Mouse (Mus musculus): ENCODE results near the gene Pmf1. TPM values are rescaled to one million over a fixed set of nuclear protein-coding genes. Genes with fewer than 3 reads are reported as not detected.
A peak's percentile ranks its signal among the peaks of the same experiment; 100 is the strongest.

Gene Pmf1
- polyA plus RNA-seq, 1 experiment = 13.8 TPM

DNA sequence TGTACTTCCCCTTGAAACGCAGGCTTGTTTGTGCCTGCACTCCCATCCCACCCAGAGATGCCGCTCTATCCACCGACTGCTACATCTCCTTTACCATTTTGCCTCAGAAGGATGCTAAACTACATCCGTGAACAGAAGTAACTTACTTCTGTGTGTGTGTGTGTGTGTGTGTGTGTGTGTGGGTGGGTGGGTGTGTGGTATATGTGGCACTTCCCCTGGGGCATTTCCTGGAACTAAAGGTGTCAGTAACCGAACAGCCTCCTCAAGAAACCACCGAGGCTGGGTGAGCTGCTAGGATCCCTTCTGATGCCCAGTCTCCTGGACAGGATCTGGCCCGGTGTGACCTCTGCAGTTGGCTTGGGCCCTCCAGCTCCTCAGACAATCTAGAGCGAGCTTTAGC lies 43.9 kb upstream of the Pmf1 start:
- WGBS = 87% methylated on average over 8 of the region's 8 CpGs
- H3K27ac ChIP-seq (ENCODE audit: insufficient read depth, low read length) = no peak overlapping the region
- DNase-seq = no peak
- peaks cover 29% of the 10 kb centered on the region for H3K4me1 ChIP-seq (ENCODE audit: control insufficient read depth, insufficient read depth, low read length)
- no peak for TF ChIP-seq POLR2A (IDR thresholded peaks at IDR 0.05; ENCODE audit: borderline replicate concordance, insufficient read depth, low read length)
- no peak for TF ChIP-seq CTCF (IDR thresholded peaks at IDR 0.05; ENCODE audit: borderline replicate concordance, insufficient read depth, low read depth, low read length)
- no peaks in the 10 kb centered on the region for H3K27me3 ChIP-seq (ENCODE audit: control insufficient read depth, insufficient read depth, low read length)
- no peak overlapping the region for H3K4me3 ChIP-seq (replicated peaks; ENCODE audit: insufficient read depth, low read depth, low read length)

DNA sequence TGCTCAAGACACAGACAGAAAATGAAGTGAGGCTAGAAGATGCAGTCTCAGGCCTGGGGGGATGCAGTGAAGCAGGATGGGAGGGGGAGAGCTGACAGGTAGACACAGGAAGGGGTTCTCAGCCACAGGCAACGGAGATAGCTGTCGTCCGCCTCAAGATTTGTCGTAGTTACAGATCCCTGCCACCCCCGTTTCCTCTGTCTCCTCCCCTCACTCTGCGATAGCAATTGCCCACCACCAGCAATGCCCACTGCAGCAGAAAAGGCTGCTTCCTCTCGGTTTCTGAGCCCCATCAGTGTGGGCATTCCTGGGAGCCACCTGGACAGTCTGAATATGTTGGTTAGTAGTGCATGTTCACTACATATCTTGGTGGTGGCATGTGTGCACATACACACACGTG lies 43.2 kb upstream of the Pmf1 start:
- no peak for DNase-seq
- Histone ChIP-seq H3K27me3 (ENCODE audit: control insufficient read depth, insufficient read depth, low read length) (no peaks in the 10 kb centered on the region), H3K4me3 (replicated peaks; ENCODE audit: insufficient read depth, low read depth, low read length) (no peak overlapping the region), H3K27ac (ENCODE audit: insufficient read depth, low read length) (no peak overlapping the region), H3K4me1 (ENCODE audit: control insufficient read depth, insufficient read depth, low read length) (peaks cover 30% of the 10 kb centered on the region)
- TF ChIP-seq POLR2A (IDR thresholded peaks at IDR 0.05; ENCODE audit: borderline replicate concordance, insufficient read depth, low read length) (no peak), CTCF (IDR thresholded peaks at IDR 0.05; ENCODE audit: borderline replicate concordance, insufficient read depth, low read depth, low read length) (no peak)
- 83% methylated on average over 8 of the region's 8 CpGs for WGBS

DNA sequence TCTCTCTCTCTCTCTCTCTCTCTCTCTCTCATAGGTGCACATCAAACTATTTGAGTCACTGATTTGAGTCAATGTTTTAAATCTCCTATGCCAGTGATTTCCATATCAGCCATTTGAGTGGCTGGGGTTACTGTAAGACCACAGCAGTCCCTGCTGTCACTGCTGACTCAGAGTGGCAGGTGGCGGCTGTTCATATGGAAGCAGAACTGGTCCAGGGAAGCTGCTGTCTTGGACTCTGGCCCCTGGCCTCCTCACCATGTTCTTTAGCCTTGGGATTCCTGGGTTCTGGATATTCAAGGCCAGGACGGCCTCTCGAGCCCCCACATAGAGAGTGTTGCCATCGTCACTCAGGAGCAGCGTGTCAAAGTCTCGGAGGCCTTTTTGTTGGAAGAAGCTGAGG lies 42.6 kb upstream of the Pmf1 start:
- TF ChIP-seq POLR2A (IDR thresholded peaks at IDR 0.05; ENCODE audit: borderline replicate concordance, insufficient read depth, low read length) (no peak), CTCF (IDR thresholded peaks at IDR 0.05; ENCODE audit: borderline replicate concordance, insufficient read depth, low read depth, low read length) (no peak)
- no peak overlapping the region for H3K27ac ChIP-seq (ENCODE audit: insufficient read depth, low read length)
- DNase-seq = peak in 1 of 2 experiments; percentile 67
- 38% methylated on average over 6 of the region's 6 CpGs for WGBS
- H3K4me1 ChIP-seq (ENCODE audit: control insufficient read depth, insufficient read depth, low read length) = peaks cover 30% of the 10 kb centered on the region
- no peak overlapping the region for H3K4me3 ChIP-seq (replicated peaks; ENCODE audit: insufficient read depth, low read depth, low read length)
- no peaks in the 10 kb centered on the region for H3K27me3 ChIP-seq (ENCODE audit: control insufficient read depth, insufficient read depth, low read length)

DNA sequence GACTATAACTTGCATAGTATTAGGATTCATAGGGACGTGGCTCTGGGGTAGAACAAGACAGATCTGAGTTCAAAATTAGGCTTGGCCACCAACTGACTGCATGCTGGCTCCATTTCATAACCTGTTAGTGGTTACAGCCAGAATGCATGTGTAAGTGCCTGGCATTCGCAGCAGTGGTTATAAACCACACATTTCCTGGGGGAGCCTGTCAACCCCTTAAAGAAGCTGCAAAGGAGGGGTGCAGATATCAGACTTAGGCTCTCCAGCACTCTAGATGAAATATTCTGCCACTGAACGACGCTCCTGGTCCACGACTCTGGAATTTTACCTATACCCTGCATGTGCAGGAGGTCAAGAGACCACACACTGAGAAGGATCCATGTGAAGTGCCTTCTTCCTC lies 42.1 kb upstream of the Pmf1 start:
- WGBS = 34% methylated on average over 5 of the region's 5 CpGs
- H3K27ac ChIP-seq (ENCODE audit: insufficient read depth, low read length) = no peak overlapping the region
- H3K27me3 ChIP-seq (ENCODE audit: control insufficient read depth, insufficient read depth, low read length) = no peaks in the 10 kb centered on the region
- no peak for DNase-seq
- TF ChIP-seq CTCF (IDR thresholded peaks at IDR 0.05; ENCODE audit: borderline replicate concordance, insufficient read depth, low read depth, low read length) (no peak), POLR2A (IDR thresholded peaks at IDR 0.05; ENCODE audit: borderline replicate concordance, insufficient read depth, low read length) (no peak)
- H3K4me3 ChIP-seq (replicated peaks; ENCODE audit: insufficient read depth, low read depth, low read length) = no peak overlapping the region
- peaks cover 30% of the 10 kb centered on the region for H3K4me1 ChIP-seq (ENCODE audit: control insufficient read depth, insufficient read depth, low read length)

DNA sequence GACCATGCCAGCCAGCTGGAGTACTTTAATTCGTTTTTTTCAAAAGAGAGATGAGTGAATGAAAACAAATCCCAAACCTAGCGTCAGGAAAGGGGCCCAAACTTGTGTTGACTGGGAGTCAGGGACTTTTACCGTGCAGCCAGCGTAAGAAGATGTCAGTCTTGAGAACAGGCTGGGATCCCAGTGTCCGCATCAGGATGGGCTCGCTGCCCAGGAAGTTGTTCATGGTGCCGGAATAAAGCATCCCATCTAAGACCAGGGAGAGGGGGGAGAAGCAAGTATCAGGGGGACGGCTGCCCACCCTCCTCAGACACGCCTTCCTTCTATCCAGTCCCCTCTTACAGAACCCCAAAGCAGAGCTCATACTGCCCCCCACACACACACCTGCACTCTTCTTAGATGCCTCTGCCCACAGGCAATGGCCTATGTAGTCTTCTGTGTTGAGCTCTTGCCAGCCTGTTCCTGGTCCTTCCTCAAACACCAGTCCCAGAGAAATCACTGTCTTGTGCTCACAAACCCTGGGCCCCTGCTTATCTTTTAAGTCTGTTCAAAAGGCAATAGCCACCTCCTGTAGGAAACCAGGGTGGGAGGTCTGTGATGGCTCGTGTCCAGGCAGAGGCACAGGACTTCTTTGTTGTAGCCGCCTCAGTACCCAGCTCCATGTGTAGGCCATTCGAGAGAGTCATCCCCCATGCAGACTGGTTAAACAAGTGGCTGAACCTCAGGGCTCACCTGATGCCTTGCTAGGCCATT lies 40.4 kb upstream of the Pmf1 start:
- 75% methylated on average over 12 of the region's 12 CpGs for WGBS
- TF ChIP-seq POLR2A (IDR thresholded peaks at IDR 0.05; ENCODE audit: borderline replicate concordance, insufficient read depth, low read length) (no peak), CTCF (IDR thresholded peaks at IDR 0.05; ENCODE audit: borderline replicate concordance, insufficient read depth, low read depth, low read length) (no peak)

DNA sequence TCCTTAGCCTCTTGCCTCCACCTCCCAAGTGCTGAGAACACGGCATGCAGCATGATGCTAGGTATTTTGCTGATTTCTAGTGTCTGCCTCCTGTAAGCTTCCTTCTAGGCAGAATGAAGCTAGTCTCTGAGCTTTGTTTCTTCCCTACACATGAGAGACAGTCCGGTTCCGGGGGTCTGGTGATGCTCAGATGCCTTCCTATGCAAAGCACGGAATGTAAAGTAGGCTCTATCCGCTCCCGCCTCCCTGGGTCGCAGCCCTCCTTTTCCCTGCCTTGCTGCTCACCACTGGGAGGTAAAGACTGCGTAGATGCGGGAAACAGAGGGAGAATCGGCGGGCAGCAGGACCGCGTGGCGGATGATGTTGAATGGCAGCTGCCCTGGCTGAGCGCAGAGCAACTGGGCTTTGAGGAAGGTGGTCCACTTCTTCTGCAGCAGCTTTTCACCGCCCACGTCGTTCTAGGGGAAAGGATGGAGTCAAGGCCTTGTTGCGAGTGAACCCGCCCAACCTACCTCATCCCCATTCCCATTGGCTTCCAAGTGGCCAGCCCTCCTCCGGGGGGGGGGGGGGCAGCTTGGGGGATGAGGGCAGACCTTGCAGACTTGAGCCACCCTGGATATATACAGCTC lies 39.4 kb upstream of the Pmf1 start:
- WGBS = 21% methylated on average over 21 of the region's 21 CpGs
- H3K27ac ChIP-seq (ENCODE audit: insufficient read depth, low read length) = peak overlapping the region; percentile 61

More for the DNA sequence above, 40.4 kb upstream of the Pmf1 start:
- Histone ChIP-seq H3K4me3 (replicated peaks; ENCODE audit: insufficient read depth, low read depth, low read length) (no peak overlapping the region), H3K27ac (ENCODE audit: insufficient read depth, low read length) (no peak overlapping the region), H3K4me1 (ENCODE audit: control insufficient read depth, insufficient read depth, low read length) (peaks cover 35% of the 10 kb centered on the region), H3K27me3 (ENCODE audit: control insufficient read depth, insufficient read depth, low read length) (no peaks in the 10 kb centered on the region)
- DNase-seq = no peak

DNA sequence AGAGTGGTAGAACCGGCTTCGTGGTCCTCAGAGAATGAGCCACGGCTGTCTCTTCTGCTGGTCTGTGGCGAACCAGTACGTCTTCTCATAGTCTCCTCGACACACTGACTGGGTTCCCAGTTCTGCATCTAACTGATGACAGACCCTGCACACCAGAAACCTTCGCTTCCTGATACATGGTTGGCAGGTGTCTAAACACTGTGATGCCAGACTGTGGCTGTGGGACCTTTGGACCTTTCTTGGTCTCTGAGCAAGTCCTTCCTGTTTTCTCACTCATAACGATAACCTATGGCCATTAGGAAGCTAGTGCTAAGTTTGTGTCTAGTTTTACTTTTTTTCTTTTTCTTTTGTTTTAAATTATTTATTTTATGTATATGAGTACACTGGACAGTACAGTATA lies 38.3 kb upstream of the Pmf1 start:
- Histone ChIP-seq H3K4me1 (ENCODE audit: control insufficient read depth, insufficient read depth, low read length) (peaks cover 28% of the 10 kb centered on the region), H3K4me3 (replicated peaks; ENCODE audit: insufficient read depth, low read depth, low read length) (no peak overlapping the region), H3K27me3 (ENCODE audit: control insufficient read depth, insufficient read depth, low read length) (no peaks in the 10 kb centered on the region), H3K27ac (ENCODE audit: insufficient read depth, low read length) (no peak overlapping the region)
- TF ChIP-seq POLR2A (IDR thresholded peaks at IDR 0.05; ENCODE audit: borderline replicate concordance, insufficient read depth, low read length) (no peak), CTCF (IDR thresholded peaks at IDR 0.05; ENCODE audit: borderline replicate concordance, insufficient read depth, low read depth, low read length) (no peak)
- WGBS = 96% methylated on average over 8 of the region's 8 CpGs
- DNase-seq = no peak

More for the DNA sequence above, 39.4 kb upstream of the Pmf1 start:
- Histone ChIP-seq H3K4me1 (ENCODE audit: control insufficient read depth, insufficient read depth, low read length) (peaks cover 33% of the 10 kb centered on the region), H3K4me3 (replicated peaks; ENCODE audit: insufficient read depth, low read depth, low read length) (peak overlapping the region; percentile 67), H3K27me3 (ENCODE audit: control insufficient read depth, insufficient read depth, low read length) (no peaks in the 10 kb centered on the region)
- TF ChIP-seq CTCF (IDR thresholded peaks at IDR 0.05; ENCODE audit: borderline replicate concordance, insufficient read depth, low read depth, low read length) (no peak), POLR2A (IDR thresholded peaks at IDR 0.05; ENCODE audit: borderline replicate concordance, insufficient read depth, low read length) (peak; percentile 40; the same call in 1 of the 2 replicates)
- DNase-seq = peak; percentile 77 to 79

DNA sequence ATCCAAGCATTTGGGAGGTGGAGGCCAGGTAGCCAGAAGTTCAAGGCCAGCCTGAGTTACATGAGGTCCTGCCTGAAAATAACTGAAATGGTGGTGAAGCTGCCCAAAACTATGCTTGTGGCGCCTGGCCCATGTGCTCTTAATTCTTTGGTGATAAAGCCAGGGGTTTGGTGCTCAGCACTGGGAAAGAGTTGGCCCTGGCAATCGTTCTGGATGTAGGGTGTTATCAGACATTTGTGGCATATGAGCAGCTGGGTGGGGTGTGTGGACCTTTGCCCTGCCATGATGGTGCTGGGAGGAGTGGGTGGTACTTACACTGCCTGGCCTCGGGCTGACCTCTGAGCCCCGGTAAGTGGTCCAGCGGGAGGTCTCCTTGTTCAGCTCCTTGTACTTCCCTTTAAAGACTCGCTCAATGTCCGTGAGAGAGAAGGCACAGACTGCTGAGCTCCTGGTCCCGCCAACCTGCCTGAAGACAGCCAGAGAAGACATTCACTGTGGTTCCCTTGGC lies 37.6 kb upstream of the Pmf1 start:
- TF ChIP-seq POLR2A (IDR thresholded peaks at IDR 0.05; ENCODE audit: borderline replicate concordance, insufficient read depth, low read length) (no peak), CTCF (IDR thresholded peaks at IDR 0.05; ENCODE audit: borderline replicate concordance, insufficient read depth, low read depth, low read length) (no peak)
- peaks cover 21% of the 10 kb centered on the region for H3K4me1 ChIP-seq (ENCODE audit: control insufficient read depth, insufficient read depth, low read length)
- 76% methylated on average over 8 of the region's 8 CpGs for WGBS
- no peak for DNase-seq
- no peak overlapping the region for H3K27ac ChIP-seq (ENCODE audit: insufficient read depth, low read length)
- no peaks in the 10 kb centered on the region for H3K27me3 ChIP-seq (ENCODE audit: control insufficient read depth, insufficient read depth, low read length)
- no peak overlapping the region for H3K4me3 ChIP-seq (replicated peaks; ENCODE audit: insufficient read depth, low read depth, low read length)
